Mouse (Mus musculus): ENCODE data around the gene Sct.

DNA sequence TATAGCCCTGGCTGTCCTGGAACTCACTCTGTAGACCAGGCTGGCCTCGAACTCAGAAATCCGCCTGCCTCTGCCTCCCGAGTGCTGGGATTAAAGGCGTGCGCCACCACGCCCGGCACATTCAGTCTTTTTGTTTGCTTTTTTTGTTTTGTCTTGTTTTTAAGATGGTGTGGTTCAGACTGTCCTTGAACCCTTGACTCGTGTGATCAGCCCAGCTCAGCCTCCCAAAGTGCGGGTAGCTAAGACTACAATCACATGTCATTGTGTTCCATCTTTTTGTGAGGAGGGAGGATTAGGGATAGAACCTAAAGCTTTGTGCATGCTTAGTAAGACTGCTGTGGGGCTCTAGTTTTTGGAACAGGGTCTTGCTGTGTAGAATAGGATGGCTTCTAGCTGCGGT is 47.4 kb downstream of the Sct start:
- TF ChIP-seq CTCF (IDR thresholded peaks at IDR 0.05; ENCODE audit: control insufficient read depth, insufficient read depth, insufficient read length) (no peak), MAX (IDR thresholded peaks at IDR 0.05) (no peak)
